Mouse (Mus musculus) liver, embryonic 16.5 days (tissue): Measurements from ENCODE around the gene Dstyk. TPM values are rescaled to one million over a fixed set of nuclear protein-coding genes. Genes with fewer than 3 reads are reported as not detected.
A peak's percentile ranks its signal among the peaks of the same experiment; 100 is the strongest.

ENCODE experiments used
- ATAC-seq: fragments of 200-750 bp; cut with Nextera tagmentation; 2 replicates; pipeline ENCODE4 v1.8.0; 2017; ENCODE audit warnings: low read depth, mild to moderate bottlenecking, moderate number of reproducible peaks, moderate library complexity
- H3K27ac ChIP-seq: fragments of 300-500 bp; sonication (generic); 2 replicates; pipeline ENCODE4 v1.5.1; 2014; ENCODE audit warnings: mild to moderate bottlenecking, low read length
- H3K27me3 ChIP-seq: fragments of 300-500 bp; sonication (generic); 2 replicates; pipeline ENCODE4 v1.6.1; 2014; ENCODE audit warnings: low read depth, low read length, mixed read lengths; ENCODE audit not compliant: control insufficient read depth, insufficient read depth
- H3K36me3 ChIP-seq: fragments of 300-500 bp; sonication (generic); 2 replicates; pipeline ENCODE4 v1.6.1; 2014; ENCODE audit warnings: mild to moderate bottlenecking; ENCODE audit not compliant: control insufficient read depth, insufficient read depth
- H3K4me1 ChIP-seq: fragments of 300-500 bp; sonication (generic); 2 replicates; pipeline ENCODE4 v1.6.1; 2014; ENCODE audit warnings: low read depth, low read length, mixed read lengths; ENCODE audit not compliant: control insufficient read depth
- H3K4me2 ChIP-seq: fragments of 300-500 bp; sonication (generic); 2 replicates; pipeline ENCODE4 v1.6.1; 2014; ENCODE audit warnings: low read depth, low read length, mixed read lengths
- H3K4me3 ChIP-seq: fragments of 300-500 bp; sonication (generic); 2 replicates; pipeline ENCODE4 v1.5.1; 2014; ENCODE audit warnings: low read depth, mild to moderate bottlenecking, low read length
- H3K9ac ChIP-seq: fragments of 300-500 bp; sonication (generic); 2 replicates; pipeline ENCODE4 v1.6.1; 2014; ENCODE audit warnings: low read depth, low read length
- H3K9me3 ChIP-seq: fragments of 300-500 bp; sonication (generic); replicated peaks from 2 replicates; pipeline ENCODE4 v1.6.1; 2016; ENCODE audit warnings: low read length; ENCODE audit not compliant: control insufficient read depth
- WGBS: fragments of 180-500 bp; shearing (Covaris S2); extraction: QIAGEN DNeasy Blood & Tissue Kit; methylation state at CpG from one replicate; pipeline ENCODE4 v1.1.7; 2014; ENCODE audit not compliant: insufficient replicate concordance; 5-methylcytosine and 5-hydroxymethylcytosine counted together
- polyA plus RNA-seq: library from polyadenylated mRNA; unstranded; fragments of >200 nt; fragmentation: Nextera tagmentation; extraction: Ambion mirVana; gene quantifications from 2 replicates; pipeline ENCODE4 v1.2.1, GENCODE M21; 2015

Dstyk gene
- polyA plus RNA-seq, 1 experiment from 2014 or later: 5.0 TPM

GRCm38 (mm10) chr1:132392872-132393271 lies 24.5 kb upstream of the Dstyk start:
- H3K27ac ChIP-seq: no peak overlapping the region
- peaks cover 12% of the 10 kb centered on the region for H3K27me3 ChIP-seq
- no peaks in the 10 kb centered on the region for H3K36me3 ChIP-seq
- no peak overlapping the region for H3K4me3 ChIP-seq
- peaks cover 16% of the 10 kb centered on the region for H3K4me1 ChIP-seq
- WGBS: 71% methylated on average over 5 of the region's 5 CpGs
- H3K9me3 ChIP-seq: no peaks in the 10 kb centered on the region
- no peak overlapping the region for H3K4me2 ChIP-seq
- no peak overlapping the region for H3K9ac ChIP-seq
- ATAC-seq: no peak

- no peak overlapping the region for H3K4me3 ChIP-seq
- H3K9ac ChIP-seq: no peak overlapping the region
- H3K36me3 ChIP-seq: no peaks in the 10 kb centered on the region
- no peaks in the 10 kb centered on the region for H3K9me3 ChIP-seq
- WGBS: 60% methylated on average over 2 of the region's 2 CpGs
- H3K4me1 ChIP-seq: peaks cover 23% of the 10 kb centered on the region
- H3K27ac ChIP-seq: no peak overlapping the region
- peaks cover 7% of the 10 kb centered on the region; the same call in 1 of the 2 replicates for H3K27me3 ChIP-seq
- H3K4me2 ChIP-seq: no peak overlapping the region
- no peak for ATAC-seq
Observed at GRCm38 (mm10) chr1:132396705-132397104, 20.6 kb upstream of the Dstyk start.

- ATAC-seq: peak; percentile 97
- no peaks in the 10 kb centered on the region for H3K27me3 ChIP-seq
- H3K4me1 ChIP-seq: peaks cover 21% of the 10 kb centered on the region
- no peaks in the 10 kb centered on the region for H3K36me3 ChIP-seq
- H3K9ac ChIP-seq: no peak overlapping the region
- H3K27ac ChIP-seq: peak overlapping the region; percentile 47; the same call in 1 of the 2 replicates
- peak overlapping the region; percentile 43 for H3K4me2 ChIP-seq
- no peaks in the 10 kb centered on the region for H3K9me3 ChIP-seq
- H3K4me3 ChIP-seq: no peak overlapping the region
- 38% methylated on average over 1 of the region's 1 CpGs for WGBS
Observed at GRCm38 (mm10) chr1:132400538-132400937, 16.8 kb upstream of the Dstyk start.

- Histone ChIP-seq H3K4me3 (no peak overlapping the region), H3K36me3 (no peaks in the 10 kb centered on the region), H3K9me3 (no peaks in the 10 kb centered on the region), H3K4me1 (peaks cover 21% of the 10 kb centered on the region), H3K4me2 (no peak overlapping the region), H3K9ac (no peak overlapping the region), H3K27ac (peak overlapping the region; percentile 3; the same call in 1 of the 2 replicates), H3K27me3 (no peaks in the 10 kb centered on the region)
- ATAC-seq: peak; percentile 25; the same call in 1 of the 2 replicates
- WGBS: 80% methylated on average over 1 of the region's 1 CpGs
Observed at GRCm38 (mm10) chr1:132401843-132402242, 15.5 kb upstream of the Dstyk start.

- H3K27ac ChIP-seq: no peak overlapping the region
- peaks cover 5% of the 10 kb centered on the region for H3K4me1 ChIP-seq
- H3K4me3 ChIP-seq: no peak overlapping the region
- no peaks in the 10 kb centered on the region for H3K27me3 ChIP-seq
- H3K9ac ChIP-seq: no peak overlapping the region
- H3K36me3 ChIP-seq: no peaks in the 10 kb centered on the region
- peak; percentile 73 for ATAC-seq
- H3K4me2 ChIP-seq: no peak overlapping the region
- H3K9me3 ChIP-seq: no peaks in the 10 kb centered on the region
- 46% methylated on average over 3 of the region's 3 CpGs for WGBS
Observed at GRCm38 (mm10) chr1:132410657-132411056, 6.7 kb upstream of the Dstyk start.

- H3K27ac ChIP-seq: peak overlapping the region; percentile 95
- H3K27me3 ChIP-seq: no peaks in the 10 kb centered on the region
- H3K36me3 ChIP-seq: no peaks in the 10 kb centered on the region
- no peaks in the 10 kb centered on the region for H3K9me3 ChIP-seq
- ATAC-seq: no peak
- H3K4me2 ChIP-seq: peak overlapping the region; percentile 80
- peak overlapping the region; percentile 95 for H3K9ac ChIP-seq
- H3K4me1 ChIP-seq: peaks cover 25% of the 10 kb centered on the region
- 32% methylated on average over 8 of the region's 8 CpGs for WGBS
- H3K4me3 ChIP-seq: peak overlapping the region; percentile 88
Observed at GRCm38 (mm10) chr1:132416244-132416942, 962 bp upstream of the Dstyk start.

GRCm38 (mm10) chr1:132416943-132417290 lies 438 bp upstream of the Dstyk start:
- peak overlapping the region; percentile 95 for H3K9ac ChIP-seq
- H3K9me3 ChIP-seq: no peaks in the 10 kb centered on the region
- H3K4me3 ChIP-seq: peak overlapping the region; percentile 88
- H3K27ac ChIP-seq: peak overlapping the region; percentile 95
- H3K4me2 ChIP-seq: peak overlapping the region; percentile 80
- ATAC-seq: no peak
- WGBS: 4% methylated on average over 6 of the region's 6 CpGs
- H3K36me3 ChIP-seq: no peaks in the 10 kb centered on the region
- H3K27me3 ChIP-seq: no peaks in the 10 kb centered on the region
- H3K4me1 ChIP-seq: peaks cover 25% of the 10 kb centered on the region

GRCm38 (mm10) chr1:132420206-132420605 lies 2.9 kb downstream of the Dstyk start:
- WGBS: 56% methylated on average over 2 of the region's 2 CpGs
- ATAC-seq: no peak
- Histone ChIP-seq H3K36me3 (peaks cover 4% of the 10 kb centered on the region; the same call in 1 of the 2 replicates), H3K9me3 (no peaks in the 10 kb centered on the region), H3K4me3 (no peak overlapping the region), H3K9ac (no peak overlapping the region), H3K27me3 (no peaks in the 10 kb centered on the region), H3K27ac (no peak overlapping the region), H3K4me2 (no peak overlapping the region), H3K4me1 (peaks cover 25% of the 10 kb centered on the region)

GRCm38 (mm10) chr1:132420662-132421061 lies 3.3 kb downstream of the Dstyk start:
- H3K27me3 ChIP-seq: no peaks in the 10 kb centered on the region
- H3K27ac ChIP-seq: no peak overlapping the region
- H3K36me3 ChIP-seq: peaks cover 4% of the 10 kb centered on the region; the same call in 1 of the 2 replicates
- H3K9ac ChIP-seq: no peak overlapping the region
- H3K4me2 ChIP-seq: no peak overlapping the region
- H3K9me3 ChIP-seq: no peaks in the 10 kb centered on the region
- WGBS: 60% methylated on average over 7 of the region's 7 CpGs
- peaks cover 25% of the 10 kb centered on the region for H3K4me1 ChIP-seq
- H3K4me3 ChIP-seq: no peak overlapping the region
- ATAC-seq: no peak
